Mouse (Mus musculus) cerebellum, adult (tissue): Measurements from ENCODE around the gene Fam19a5.

ENCODE experiments used
- ATAC-seq: cut with Nextera tagmentation; 2 replicates; pipeline ENCODE4 v1.9.2; 2017; ENCODE audit warnings: mild to moderate bottlenecking, moderate library complexity, mixed read lengths; ENCODE audit not compliant: insufficient number of reproducible peaks, low FRiP score, low TSS enrichment

The Fam19a5 gene

GRCm38 (mm10) chr15:87659729-87660128 lies 115.6 kb downstream of the Fam19a5 start:
- no peak for ATAC-seq

GRCm38 (mm10) chr15:87661954-87662353 lies 117.9 kb downstream of the Fam19a5 start:
- no peak for ATAC-seq

DNA sequence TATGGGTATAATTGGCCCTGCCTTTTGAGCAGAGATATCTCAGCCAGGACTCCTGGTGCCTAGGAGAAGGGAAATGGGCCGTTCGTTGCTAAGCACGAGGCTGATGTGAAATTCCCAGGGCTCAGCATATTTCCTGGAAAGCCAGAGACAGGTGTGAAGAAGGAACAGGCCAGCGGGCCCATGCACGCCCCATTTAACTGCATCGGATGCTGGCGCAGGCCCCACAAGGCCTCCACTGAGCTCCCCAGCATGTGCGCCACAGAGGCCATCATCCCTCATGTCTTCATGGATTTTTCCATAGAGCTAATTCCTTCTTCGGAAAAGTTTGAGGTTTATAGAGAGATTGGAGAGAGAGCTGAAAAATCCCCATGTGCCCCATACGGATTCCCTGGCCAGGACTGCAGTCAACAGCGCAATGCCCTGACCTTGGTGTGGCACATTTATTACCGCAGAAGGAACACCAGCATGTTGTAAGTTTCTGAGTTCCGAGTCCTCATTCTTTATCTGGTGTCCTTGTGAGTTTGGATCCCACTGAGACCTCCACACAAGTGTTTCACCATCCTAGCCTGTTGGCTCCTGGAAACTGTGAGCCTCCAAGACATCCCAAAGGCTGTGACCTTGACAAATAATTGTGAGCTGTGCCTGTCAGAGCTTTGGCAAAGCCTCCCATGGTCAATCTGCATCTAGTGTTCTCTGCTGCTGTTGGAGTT lies 122.1 kb downstream of the Fam19a5 start:
- ATAC-seq = no peak

DNA sequence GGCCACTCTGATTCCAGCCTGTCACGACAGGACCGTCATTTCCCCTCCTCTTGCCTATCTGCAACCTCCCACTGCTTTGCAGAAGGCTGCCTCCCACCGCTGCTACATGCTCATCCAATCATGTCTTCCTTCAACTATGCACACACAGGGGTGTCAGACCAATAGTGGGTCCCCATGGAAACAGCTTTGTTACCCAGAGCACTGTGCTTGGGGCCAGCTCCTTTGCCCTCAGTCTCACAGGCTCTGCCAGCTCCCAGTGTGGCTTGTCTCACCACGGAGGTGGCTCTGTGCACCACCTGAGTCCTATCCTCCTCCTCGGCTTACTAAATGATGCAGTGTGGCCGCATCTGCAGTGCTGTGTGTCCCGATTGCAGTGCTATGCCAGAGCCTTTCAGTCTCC lies 123.3 kb downstream of the Fam19a5 start:
- no peak for ATAC-seq

DNA sequence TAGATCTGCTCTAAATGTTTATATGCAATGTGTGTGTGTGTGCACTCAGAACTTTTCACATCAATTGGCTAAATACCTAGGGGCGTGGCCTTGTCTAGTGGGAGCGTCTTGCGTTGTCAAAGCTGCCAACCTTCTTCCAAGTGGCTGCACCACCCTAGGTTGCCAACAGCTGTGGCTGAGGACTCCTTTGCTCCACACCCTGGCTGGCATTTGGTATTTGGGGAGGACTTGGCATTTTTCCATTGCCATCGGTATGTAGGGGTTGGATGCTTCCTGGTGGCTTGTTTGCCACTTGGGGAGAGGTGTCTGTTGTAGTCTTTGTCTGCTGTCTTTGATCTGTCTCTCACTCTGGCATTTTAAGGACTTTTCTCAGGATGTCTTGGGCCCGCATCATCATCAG lies 124.0 kb downstream of the Fam19a5 start:
- no peak for ATAC-seq

GRCm38 (mm10) chr15:87671929-87672328 lies 127.8 kb downstream of the Fam19a5 start:
- no peak for ATAC-seq

DNA sequence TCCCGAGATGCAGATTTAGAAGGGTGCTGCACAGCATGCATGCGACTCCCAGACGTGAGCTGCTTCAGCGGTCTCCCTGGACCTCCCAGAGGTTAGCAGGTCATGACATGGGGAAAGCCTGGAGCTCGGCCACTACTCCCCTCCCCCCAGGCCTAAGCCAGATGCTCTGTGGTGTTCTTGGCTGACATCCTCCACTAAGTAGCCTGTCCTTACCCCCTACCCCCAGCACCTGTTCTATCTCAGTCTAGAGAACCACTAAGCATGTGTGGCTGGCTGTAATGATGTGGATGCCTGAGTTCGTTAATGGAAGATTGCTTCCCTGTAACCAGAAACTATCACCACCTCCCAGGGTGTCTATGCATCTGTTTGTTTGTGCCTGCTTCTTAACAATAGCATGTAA lies 134.6 kb downstream of the Fam19a5 start:
- no peak for ATAC-seq

DNA sequence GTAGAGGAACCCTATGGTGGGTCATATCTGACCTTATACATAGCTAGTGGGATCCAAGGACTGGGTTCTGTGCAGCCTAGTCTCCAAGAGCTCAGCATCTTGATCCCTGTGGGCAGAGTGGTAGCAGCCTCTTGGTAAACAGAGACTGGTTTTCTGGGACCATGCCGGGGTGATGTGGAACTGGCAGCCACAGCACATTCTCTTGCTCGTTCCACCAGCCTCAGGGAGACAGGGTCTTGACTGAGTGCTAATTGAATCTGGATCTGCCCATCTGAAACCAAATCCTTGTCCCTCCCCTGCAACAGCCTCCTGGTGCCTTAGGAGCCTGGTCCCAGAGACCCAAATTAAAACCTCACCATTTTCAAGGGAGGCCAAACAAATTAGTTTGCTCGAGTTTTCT lies 138.3 kb downstream of the Fam19a5 start:
- ATAC-seq = no peak

DNA sequence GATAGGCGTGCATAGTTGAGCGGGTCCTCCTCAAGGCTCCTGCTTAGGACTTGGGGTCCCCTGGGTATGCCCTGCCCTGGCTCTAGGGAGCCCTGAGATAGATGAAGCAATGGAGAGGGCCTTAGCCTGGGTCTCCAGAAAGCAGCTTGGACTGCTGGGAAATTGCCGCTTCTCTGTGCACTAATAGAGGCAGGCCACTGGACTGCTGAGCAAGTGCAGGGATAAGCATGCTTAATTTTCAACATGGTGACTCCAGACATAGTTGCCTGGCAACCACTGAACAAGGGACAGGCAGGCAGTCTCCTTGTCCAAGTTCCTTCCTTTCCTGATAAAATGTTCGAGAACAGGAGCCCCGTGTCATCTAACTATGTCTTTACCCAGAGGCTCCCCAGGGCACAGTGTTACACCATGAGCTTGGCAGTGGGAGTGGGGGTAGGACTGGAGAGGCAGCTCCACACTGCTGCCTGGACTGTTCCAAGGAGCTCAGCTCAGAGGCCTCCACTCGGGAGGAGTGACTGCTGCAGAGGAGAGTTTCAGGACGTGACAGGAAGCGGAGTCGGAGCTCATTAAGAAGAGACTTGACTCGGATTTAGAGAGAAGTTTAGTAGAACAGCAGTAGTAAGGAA lies 142.4 kb downstream of the Fam19a5 start:
- ATAC-seq = no peak

GRCm38 (mm10) chr15:87691271-87691955 lies 147.3 kb downstream of the Fam19a5 start:
- ATAC-seq = no peak

DNA sequence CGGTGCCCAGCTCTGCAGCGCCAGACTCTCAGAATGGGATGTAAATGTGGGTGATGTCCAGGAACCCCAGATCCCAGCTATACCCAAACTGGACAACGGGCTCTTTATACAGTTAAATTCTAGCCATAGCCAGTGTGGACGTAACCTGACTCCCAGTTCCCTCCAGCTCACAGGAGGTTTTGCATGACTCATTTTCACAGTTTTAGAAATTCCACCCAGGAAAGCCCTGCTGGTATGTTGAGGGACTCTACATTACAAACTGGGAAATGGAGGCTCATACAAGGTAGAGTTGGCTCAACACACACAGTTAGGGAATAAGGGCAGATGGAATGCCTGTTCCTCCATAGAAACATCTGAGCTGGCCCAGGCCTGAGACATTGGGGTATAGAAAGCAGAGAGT lies 147.9 kb downstream of the Fam19a5 start:
- ATAC-seq = no peak

- ATAC-seq = peak; percentile 76
Measured at GRCm38 (mm10) chr15:87692394-87692793, 148.3 kb downstream of the Fam19a5 start.

- no peak for ATAC-seq
Measured at GRCm38 (mm10) chr15:87692865-87693513, 148.9 kb downstream of the Fam19a5 start.

DNA sequence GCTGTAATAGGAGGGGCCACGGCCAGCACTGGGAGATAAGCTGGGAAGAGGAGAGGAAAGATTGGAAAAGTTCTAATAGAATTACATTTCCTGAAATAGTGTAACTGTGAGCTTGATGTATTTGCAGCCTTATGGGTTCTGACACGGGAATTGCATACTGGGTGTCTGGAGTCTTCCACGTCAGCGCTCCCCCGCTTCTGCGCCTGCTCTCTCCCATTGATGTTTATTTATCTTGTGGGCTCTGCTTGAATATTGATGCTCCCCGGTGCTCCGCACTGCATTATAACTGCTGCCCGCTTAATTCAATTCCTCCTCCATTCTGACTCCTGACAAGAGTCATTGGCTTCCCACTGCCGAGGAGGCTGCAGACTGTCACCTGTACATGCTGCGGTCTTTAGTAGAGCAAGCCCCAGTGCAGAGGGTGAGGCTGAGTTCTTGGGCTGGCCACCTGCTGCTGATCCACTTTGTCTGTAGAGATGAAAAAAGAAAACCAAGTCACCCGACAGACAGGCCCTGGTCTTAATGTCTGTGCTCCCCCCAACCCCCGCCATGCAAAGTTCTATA lies 153.4 kb downstream of the Fam19a5 start:
- no peak for ATAC-seq

DNA sequence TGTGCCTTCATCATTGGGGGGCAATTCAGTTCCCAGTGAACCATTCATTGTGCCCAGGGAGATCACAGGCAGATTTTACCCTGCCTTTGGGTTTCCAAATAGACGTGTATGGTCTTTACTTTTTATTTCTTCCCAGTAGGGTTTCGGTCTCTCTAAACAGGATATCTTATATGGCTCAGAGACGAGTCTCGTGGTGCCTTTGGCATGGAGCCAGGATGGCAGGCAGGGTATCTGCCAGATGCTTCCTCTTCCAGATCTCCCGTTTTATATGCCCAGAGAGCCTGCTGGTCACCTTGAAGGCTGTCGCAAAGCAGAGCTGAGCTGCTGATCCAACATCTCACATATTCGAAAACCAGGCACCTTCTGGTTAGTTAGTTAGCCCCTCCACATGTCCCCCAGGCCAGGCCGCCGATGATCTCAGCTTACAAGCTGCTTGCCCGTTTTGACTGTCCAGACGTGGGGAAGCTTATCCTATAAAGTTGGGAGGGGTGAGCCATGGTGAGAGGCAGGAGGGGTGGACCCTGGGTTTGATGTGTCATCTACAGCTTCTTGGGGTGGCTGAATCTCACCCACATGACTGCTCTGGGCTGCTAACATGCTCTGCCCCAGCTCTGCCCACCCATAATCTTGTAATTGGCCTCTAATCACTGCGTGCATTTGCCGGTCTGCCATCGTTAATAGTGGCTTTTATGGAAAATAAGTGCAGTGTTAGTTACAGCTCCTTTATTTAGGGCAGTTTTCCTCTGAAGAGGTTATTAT lies 154.6 kb downstream of the Fam19a5 start:
- no peak for ATAC-seq

- ATAC-seq = no peak
Measured at GRCm38 (mm10) chr15:87702821-87703220, 158.7 kb downstream of the Fam19a5 start.

DNA sequence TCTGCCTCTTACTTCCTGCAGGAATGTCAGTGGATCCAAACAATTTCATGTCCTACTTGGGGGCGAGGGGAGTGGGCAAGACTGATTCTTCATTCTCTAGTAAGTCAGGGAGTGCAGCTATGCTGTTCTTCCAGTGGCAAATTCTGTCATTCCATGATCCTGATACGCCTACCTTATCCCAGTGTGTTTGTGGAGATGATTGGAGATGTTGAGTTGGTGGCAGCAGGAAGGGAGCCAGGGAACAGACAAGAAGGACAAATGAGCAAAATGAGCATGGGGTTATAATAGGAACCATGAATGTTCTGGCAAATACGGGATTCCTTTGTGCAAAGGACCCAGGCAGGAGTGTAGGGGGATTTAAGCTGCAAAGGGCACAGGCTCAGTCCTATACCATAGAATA lies 159.2 kb downstream of the Fam19a5 start:
- ATAC-seq = no peak

DNA sequence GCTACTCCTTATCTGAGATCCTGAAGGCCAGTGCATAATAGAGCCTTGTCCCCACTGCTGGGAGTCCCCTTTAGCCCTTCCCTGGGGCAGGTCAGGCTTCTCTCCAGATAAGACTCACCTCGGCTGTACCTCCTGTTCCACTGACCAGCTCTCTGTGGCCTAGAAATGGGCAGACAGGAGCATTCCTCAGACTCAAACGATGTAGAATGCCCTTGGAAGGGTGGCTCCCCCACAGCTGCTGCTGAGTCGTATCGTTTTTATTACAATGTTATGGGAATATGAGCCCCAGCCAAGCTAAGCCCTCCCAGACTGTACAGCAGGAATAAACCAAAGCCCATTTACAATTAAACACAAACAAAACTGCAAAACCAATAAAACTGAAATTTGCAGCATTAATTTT lies 167.7 kb downstream of the Fam19a5 start:
- ATAC-seq = no peak

- no peak for ATAC-seq
Measured at GRCm38 (mm10) chr15:87712221-87712620, 168.1 kb downstream of the Fam19a5 start.

GRCm38 (mm10) chr15:87715037-87715676 lies 171.1 kb downstream of the Fam19a5 start:
- peak; percentile 49; the same call in 1 of the 2 replicates for ATAC-seq
